8 mouse cellular contexts compared by ENCODE assay signal in genomic region chr8:95242826-95243571, GRCm38 (mm10). TPM values are rescaled to one million over a fixed set of nuclear protein-coding genes. Genes with fewer than 3 reads are reported as not detected.
A peak's percentile ranks its signal among the peaks of the same experiment; 100 is the strongest.
DNase-seq lines count a peak whose midpoint lies in the region; ATAC-seq lines count a peak whose summit lies in the region.
"Had no signal": no experiment of that assay in that cellular context is flagged by ENCODE, and none has a peak within 500 bp of the region (broad histone marks: within the 10 kb centered on the region; RNA-seq: fewer than 3 reads in every experiment).

No protein-coding gene starts in this region.

- no peaks in the 10 kb centered on the region for H3K36me3 ChIP-seq in neural tube, embryonic 11.5 days (ENCODE audit: control insufficient read depth, insufficient read depth, low read length)
- H3K36me3 ChIP-seq in liver, embryonic 12.5 days, result no peaks in the 10 kb centered on the region
- H3K36me3 ChIP-seq: heart, embryonic 15.5 days had no signal

- ATAC-seq in neural tube, embryonic 11.5 days (ENCODE audit: insufficient read depth, low FRiP score, low TSS enrichment), result peak; percentile 93
- ATAC-seq in liver, embryonic 12.5 days, result no peak

- H3K4me2 ChIP-seq in neural tube, embryonic 11.5 days (ENCODE audit: low read depth), result 0 out of 2 replicates have a peak overlapping the region, but pooled peaks have one; percentile 8
- H3K4me2 ChIP-seq in liver, embryonic 12.5 days, result no peak overlapping the region
- H3K4me2 ChIP-seq: heart, embryonic 15.5 days had no signal

- H3K4me3 ChIP-seq in neural tube, embryonic 11.5 days (ENCODE audit: low read depth, low read length), result no peak overlapping the region
- H3K4me3 ChIP-seq in liver, embryonic 12.5 days, result no peak overlapping the region
- H3K4me3 ChIP-seq: heart, embryonic 15.5 days had no signal

- peak; percentile 32 for DNase-seq in right cerebral cortex, adult 18-20 months
- DNase-seq in right cerebral cortex, postnatal 14 days, result no peak
- peak; percentile 30 for DNase-seq in gonadal fat pad, adult 2 months (ENCODE audit: low read depth)
- peak; percentile 74 to 78 for DNase-seq in layer of hippocampus, adult 8-10 months (ENCODE audit: low spot score in 2 of 2)
- DNase-seq in neural tube, embryonic 11.5 days (ENCODE audit: low spot score), result peak; percentile 83
- DNase-seq in lung, postnatal 25 days (ENCODE audit: low spot score), result no peak

- H3K27ac ChIP-seq in neural tube, embryonic 11.5 days (ENCODE audit: low read depth, low read length), result peak overlapping the region; percentile 85
- no peak overlapping the region for H3K27ac ChIP-seq in liver, embryonic 12.5 days
- H3K27ac ChIP-seq: heart, embryonic 15.5 days had no signal

- no peaks in the 10 kb centered on the region for H3K27me3 ChIP-seq in neural tube, embryonic 11.5 days (ENCODE audit: control insufficient read depth, insufficient read depth, low read length)
- H3K27me3 ChIP-seq in liver, embryonic 12.5 days (replicated peaks), result no peaks in the 10 kb centered on the region; the same call in 1 of the 2 replicates
- H3K27me3 ChIP-seq: heart, embryonic 15.5 days had no signal

- 0 out of 2 replicates have a peak overlapping the region, but pooled peaks have one; percentile 4 for H3K9ac ChIP-seq in neural tube, embryonic 11.5 days (ENCODE audit: low read length)
- H3K9ac ChIP-seq in liver, embryonic 12.5 days, result no peak overlapping the region
- H3K9ac ChIP-seq: heart, embryonic 15.5 days had no signal

- no peaks in the 10 kb centered on the region for H3K9me3 ChIP-seq in neural tube, embryonic 11.5 days (ENCODE audit: control insufficient read depth, low read length)
- no peaks in the 10 kb centered on the region for H3K9me3 ChIP-seq in liver, embryonic 12.5 days (replicated peaks)
- H3K9me3 ChIP-seq: heart, embryonic 15.5 days had no signal

- WGBS in neural tube, embryonic 11.5 days, result 28% methylated on average over 12 of the region's 12 CpGs
- 57% methylated on average over 12 of the region's 12 CpGs for WGBS in liver, embryonic 12.5 days (ENCODE audit: insufficient replicate concordance)

- peaks cover 9% of the 10 kb centered on the region for H3K4me1 ChIP-seq in neural tube, embryonic 11.5 days (ENCODE audit: control insufficient read depth, insufficient read depth, low read length)
- H3K4me1 ChIP-seq in liver, embryonic 12.5 days, result peaks cover 4% of the 10 kb centered on the region; the same call in 1 of the 2 replicates

RNA-seq across cellular contexts. Expression of gene Kifc3, which starts 40.4 kb away (rescaled TPM):
- 34.9 and 39.4 TPM in 2 replicates for polyA plus RNA-seq in gonadal fat pad, adult 2 months (2012; rRNA removed)
- 10 to 100 TPM; 61.6 to 80.0 (median 69.9) TPM for total RNA-seq in layer of hippocampus, adult 8-10 months (2022)
- polyA plus RNA-seq in neural tube, embryonic 11.5 days (2014; fragmentation: Nextera tagmentation; extraction: Ambion mirVana), result 6.3 and 7.4 TPM in 2 replicates
- 6.2 and 8.8 TPM in 2 replicates for polyA plus RNA-seq in liver, embryonic 12.5 days (2016; fragmentation: Nextera tagmentation; extraction: Ambion mirVana)

Comparison
In these comparisons a context has a peak if more than half of its experiments do, and no peak if none do; other contexts are left out.
1. DNase-seq: peak in right cerebral cortex, adult 18-20 months (single experiment), gonadal fat pad, adult 2 months (single experiment), layer of hippocampus, adult 8-10 months (2 of 2) and neural tube, embryonic 11.5 days (single experiment); none in right cerebral cortex, postnatal 14 days (single experiment) and lung, postnatal 25 days (single experiment).